Mouse (Mus musculus) kidney, postnatal 0 days (tissue): Measurements from ENCODE around the gene Scrt2. TPM values are rescaled to one million over a fixed set of nuclear protein-coding genes. Genes with fewer than 3 reads are reported as not detected.

Experiments used
- ATAC-seq: fragments of 200-750 bp; cut with Nextera tagmentation; replicated peaks from 2 replicates; pipeline ENCODE4 v1.8.0; 2017; ENCODE audit warnings: low read depth, moderate number of reproducible peaks, moderate TSS enrichment, moderate library complexity; ENCODE audit not compliant: low FRiP score
- DNase-seq: peaks from one replicate; pipeline ENCODE4 v3.0.0-alpha.2; 2016; ENCODE audit warnings: low spot score
- H3K27ac ChIP-seq: fragments of 300-500 bp; sonication (generic); 2 replicates; pipeline ENCODE4 v1.5.1; 2014; ENCODE audit warnings: mild to moderate bottlenecking
- H3K27me3 ChIP-seq: fragments of 300-500 bp; sonication (generic); 2 replicates; pipeline ENCODE4 v1.6.1; 2014; ENCODE audit warnings: low read length, mixed read lengths; ENCODE audit not compliant: insufficient read depth
- H3K36me3 ChIP-seq: fragments of 300-500 bp; sonication (generic); 2 replicates; pipeline ENCODE4 v1.6.1; 2014; ENCODE audit warnings: low read length, mixed read lengths; ENCODE audit not compliant: insufficient read depth
- H3K4me1 ChIP-seq: fragments of 300-500 bp; sonication (generic); replicated peaks from 2 replicates; pipeline ENCODE4 v1.6.1; 2014; ENCODE audit warnings: antibody characterized with exemption, low read length, mixed read lengths; ENCODE audit not compliant: insufficient read depth
- H3K4me2 ChIP-seq: fragments of 300-500 bp; sonication (generic); 2 replicates; pipeline ENCODE4 v1.6.1; 2014; ENCODE audit warnings: mild to moderate bottlenecking, low read length, moderate library complexity, mixed read lengths
- H3K4me3 ChIP-seq: fragments of 300-500 bp; sonication (generic); replicated peaks from 2 replicates; pipeline ENCODE4 v1.5.1; 2014; ENCODE audit warnings: low read depth, low read length
- H3K9ac ChIP-seq: fragments of 300-500 bp; sonication (generic); 2 replicates; pipeline ENCODE4 v1.6.1; 2014; ENCODE audit warnings: low read depth, low read length
- H3K9me3 ChIP-seq: fragments of 300-500 bp; sonication (generic); replicated peaks from 2 replicates; pipeline ENCODE4 v1.6.1; 2016; ENCODE audit warnings: low read length, inconsistent platforms, mixed read lengths
- CTCF ChIP-seq: IDR thresholded peaks from 2 replicates; pipeline ENCODE4 v1.5.1; 2016; ENCODE audit warnings: antibody characterized with exemption, low read depth, mild to moderate bottlenecking, moderate library complexity
- WGBS: fragments of 180-500 bp; shearing (Covaris S2); extraction: QIAGEN DNeasy Blood & Tissue Kit; methylation state at CpG from one replicate; pipeline ENCODE4 v1.1.7; 2014; 5-methylcytosine and 5-hydroxymethylcytosine counted together
- polyA plus RNA-seq: library from polyadenylated mRNA; unstranded; fragments of >200 nt; fragmentation: Nextera tagmentation; extraction: Ambion mirVana; gene quantifications from 2 replicates; pipeline ENCODE4 v1.2.1, GENCODE M21; 2015

Gene Scrt2
- polyA plus RNA-seq, 1 experiment from 2014 or later, result not detected

GRCm38 (mm10) chr2:152068660-152069433 is 12.5 kb upstream of the Scrt2 start:
- Histone ChIP-seq H3K4me2 (no peak overlapping the region), H3K4me3 (no peak overlapping the region), H3K9me3 (no peaks in the 10 kb centered on the region), H3K27ac (no peak overlapping the region), H3K9ac (no peak overlapping the region), H3K36me3 (no peaks in the 10 kb centered on the region), H3K4me1 (no peaks in the 10 kb centered on the region), H3K27me3 (no peaks in the 10 kb centered on the region)
- 48% methylated on average over 11 of the region's 11 CpGs for WGBS
- ATAC-seq (no peak), DNase-seq (no peak)
- TF ChIP-seq CTCF, result no peak

GRCm38 (mm10) chr2:152069434-152069786 is 11.9 kb upstream of the Scrt2 start:
- H3K9ac ChIP-seq, result no peak overlapping the region
- H3K4me1 ChIP-seq, result no peaks in the 10 kb centered on the region
- ATAC-seq (no peak), DNase-seq (no peak)
- H3K27me3 ChIP-seq, result 0 out of 2 replicates have a peak, but pooled peaks cover 1% of the 10 kb centered on the region
- no peaks in the 10 kb centered on the region for H3K36me3 ChIP-seq
- H3K27ac ChIP-seq, result no peak overlapping the region
- H3K9me3 ChIP-seq, result no peaks in the 10 kb centered on the region
- no peak overlapping the region for H3K4me3 ChIP-seq
- 62% methylated on average over 9 of the region's 9 CpGs for WGBS
- no peak overlapping the region for H3K4me2 ChIP-seq
- TF ChIP-seq CTCF, result no peak

GRCm38 (mm10) chr2:152069941-152070340 is 11.4 kb upstream of the Scrt2 start:
- H3K9me3 ChIP-seq, result no peaks in the 10 kb centered on the region
- WGBS, result 67% methylated on average over 2 of the region's 2 CpGs
- ATAC-seq, result no peak
- no peak for DNase-seq
- H3K27ac ChIP-seq, result no peak overlapping the region
- H3K4me2 ChIP-seq, result no peak overlapping the region
- H3K4me3 ChIP-seq, result no peak overlapping the region
- TF ChIP-seq CTCF, result no peak
- no peak overlapping the region for H3K9ac ChIP-seq
- 0 out of 2 replicates have a peak, but pooled peaks cover 5% of the 10 kb centered on the region for H3K27me3 ChIP-seq
- no peaks in the 10 kb centered on the region for H3K4me1 ChIP-seq
- no peaks in the 10 kb centered on the region for H3K36me3 ChIP-seq

GRCm38 (mm10) chr2:152074521-152074920 is 6.8 kb upstream of the Scrt2 start:
- TF ChIP-seq CTCF, result no peak
- Histone ChIP-seq H3K4me2 (no peak overlapping the region), H3K36me3 (no peaks in the 10 kb centered on the region), H3K4me3 (no peak overlapping the region), H3K9me3 (no peaks in the 10 kb centered on the region), H3K4me1 (no peaks in the 10 kb centered on the region), H3K27ac (no peak overlapping the region), H3K27me3 (peaks cover 20% of the 10 kb centered on the region; the same call in 1 of the 2 replicates), H3K9ac (no peak overlapping the region)
- 88% methylated on average over 2 of the region's 2 CpGs for WGBS
- no peak for ATAC-seq
- DNase-seq, result no peak

- Histone ChIP-seq H3K9me3 (no peaks in the 10 kb centered on the region), H3K9ac (no peak overlapping the region), H3K4me3 (no peak overlapping the region), H3K4me1 (no peaks in the 10 kb centered on the region; the same call in 1 of the 2 replicates), H3K27ac (no peak overlapping the region), H3K27me3 (peaks cover 23% of the 10 kb centered on the region; the same call in 1 of the 2 replicates), H3K4me2 (no peak overlapping the region), H3K36me3 (no peaks in the 10 kb centered on the region)
- no peak for TF ChIP-seq CTCF
- DNase-seq (no peak), ATAC-seq (no peak)
- 44% methylated on average over 9 of the region's 9 CpGs for WGBS
Observed at GRCm38 (mm10) chr2:152075294-152075889, 5.9 kb upstream of the Scrt2 start.

- no peak for TF ChIP-seq CTCF
- Histone ChIP-seq H3K27ac (no peak overlapping the region), H3K9me3 (no peaks in the 10 kb centered on the region), H3K36me3 (no peaks in the 10 kb centered on the region), H3K4me1 (peaks cover 3% of the 10 kb centered on the region; the same call in 1 of the 2 replicates), H3K27me3 (peaks cover 37% of the 10 kb centered on the region), H3K4me2 (no peak overlapping the region), H3K9ac (no peak overlapping the region), H3K4me3 (no peak overlapping the region)
- WGBS, result 73% methylated on average over 3 of the region's 3 CpGs
- no peak for ATAC-seq
- no peak for DNase-seq
Observed at GRCm38 (mm10) chr2:152077337-152077736, 4.0 kb upstream of the Scrt2 start.
